Mouse (Mus musculus) thymus, adult 2 months (tissue): ENCODE data around the gene Gm11060. TPM values are rescaled to one million over a fixed set of nuclear protein-coding genes. Genes with fewer than 3 reads are reported as not detected.

Experiments
- DNase-seq: peaks from one replicate; pipeline ENCODE4 v3.0.0; 2021
- H3K27ac ChIP-seq: fragments of 200-500 bp; 2 replicates; pipeline ENCODE4 v1.5.1; 2012; ENCODE audit warnings: low read length, control low read depth; ENCODE audit not compliant: control insufficient read depth, insufficient read depth
- H3K27me3 ChIP-seq: fragments of 200-500 bp; 2 replicates; pipeline ENCODE4 v1.6.1; 2012; ENCODE audit warnings: mild to moderate bottlenecking, low read length, moderate library complexity, mixed read lengths; ENCODE audit not compliant: control insufficient read depth, insufficient read depth
- H3K36me3 ChIP-seq: fragments of 200-500 bp; 2 replicates; pipeline ENCODE4 v1.6.1; 2012; ENCODE audit warnings: mild to moderate bottlenecking, low read length, moderate library complexity; ENCODE audit not compliant: control insufficient read depth, insufficient read depth
- H3K4me1 ChIP-seq: fragments of 200-500 bp; replicated peaks from 2 replicates; pipeline ENCODE4 v1.6.1; 2012; ENCODE audit warnings: low read length; ENCODE audit not compliant: control insufficient read depth, insufficient read depth
- H3K4me3 ChIP-seq: fragments of 200-500 bp; 2 replicates; pipeline ENCODE4 v1.5.1; 2012; ENCODE audit warnings: mild to moderate bottlenecking, low read length, control low read depth, moderate library complexity; ENCODE audit not compliant: control insufficient read depth, insufficient read depth
- CTCF ChIP-seq: fragments of 200-500 bp; IDR thresholded peaks from 2 replicates; pipeline ENCODE4 v1.5.1; 2012; ENCODE audit warnings: mild to moderate bottlenecking, control low read depth, low read length, moderate library complexity, borderline replicate concordance; ENCODE audit not compliant: control insufficient read depth, poor library complexity, insufficient read depth; ENCODE audit errors: extremely low read depth
- POLR2A ChIP-seq: fragments of 200-500 bp; IDR thresholded peaks from 2 replicates; pipeline ENCODE4 v1.6.1; 2012; ENCODE audit warnings: mild to moderate bottlenecking, low read length, control low read depth, moderate library complexity; ENCODE audit not compliant: control insufficient read depth, poor library complexity, insufficient read depth; ENCODE audit errors: extremely low read depth
- WGBS: fragments of 180-500 bp; shearing (Covaris S2); methylation state at CpG from one replicate; pipeline ENCODE4 v1.1.7; 2018; 5-methylcytosine and 5-hydroxymethylcytosine counted together
- polyA plus RNA-seq: library from polyadenylated mRNA; depleted of rRNA; stranded (reverse); fragments of >200 nt; gene quantifications from 2 replicates; pipeline ENCODE4 v1.2.3, GENCODE M21; 2012

The Gm11060 gene
- polyA plus RNA-seq, 1 experiment: not detected

DNA sequence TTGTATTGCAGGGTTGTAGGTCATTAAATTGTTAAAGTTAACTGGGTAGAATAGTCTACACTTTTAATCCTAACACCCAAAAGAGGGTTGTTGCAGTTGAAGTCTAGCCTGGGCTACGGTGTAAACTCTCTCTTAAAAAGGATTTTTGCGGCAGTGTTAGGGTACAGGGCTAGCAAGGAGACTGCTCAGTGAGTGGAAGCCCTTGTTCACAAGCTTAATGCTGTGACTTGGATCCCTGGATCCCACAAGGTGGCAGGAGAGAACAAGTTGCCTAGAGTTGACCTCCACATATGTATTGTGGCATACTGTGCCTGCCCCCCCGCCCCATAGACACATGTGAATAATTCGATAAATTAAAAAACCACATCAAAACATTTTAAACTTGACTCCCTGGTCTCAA is 19.3 kb upstream of the Gm11060 start:
- Histone ChIP-seq H3K27ac (no peak overlapping the region), H3K36me3 (no peaks in the 10 kb centered on the region), H3K27me3 (no peaks in the 10 kb centered on the region), H3K4me3 (no peak overlapping the region), H3K4me1 (no peaks in the 10 kb centered on the region)
- no peak for TF ChIP-seq CTCF
- TF ChIP-seq POLR2A: no peak
- no peak for DNase-seq
- 78% methylated on average over 4 of the region's 4 CpGs for WGBS

DNA sequence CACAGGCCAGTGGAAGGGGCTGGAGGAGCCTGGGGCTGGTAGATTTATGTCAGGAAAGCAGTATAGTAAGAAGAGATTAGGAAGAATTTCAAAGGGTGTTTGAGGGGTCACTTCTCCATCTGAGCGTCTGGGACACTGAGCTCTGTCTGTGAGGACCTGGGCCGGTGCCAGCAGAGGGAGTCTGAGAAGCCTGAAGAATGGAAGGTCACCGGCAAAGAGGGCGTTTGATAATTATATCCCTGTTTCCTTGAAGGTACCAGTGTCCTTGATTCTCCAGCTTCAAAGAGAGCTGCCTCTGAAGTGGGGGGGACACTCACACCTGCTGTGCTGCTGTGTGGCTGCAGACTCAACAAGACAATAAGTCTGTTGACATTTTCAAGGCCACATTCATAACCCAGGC is 17.6 kb upstream of the Gm11060 start:
- Histone ChIP-seq H3K4me3 (no peak overlapping the region), H3K27ac (no peak overlapping the region), H3K4me1 (no peaks in the 10 kb centered on the region), H3K27me3 (no peaks in the 10 kb centered on the region), H3K36me3 (no peaks in the 10 kb centered on the region)
- no peak for DNase-seq
- WGBS: 71% methylated on average over 4 of the region's 4 CpGs
- no peak for TF ChIP-seq CTCF
- no peak for TF ChIP-seq POLR2A

DNA sequence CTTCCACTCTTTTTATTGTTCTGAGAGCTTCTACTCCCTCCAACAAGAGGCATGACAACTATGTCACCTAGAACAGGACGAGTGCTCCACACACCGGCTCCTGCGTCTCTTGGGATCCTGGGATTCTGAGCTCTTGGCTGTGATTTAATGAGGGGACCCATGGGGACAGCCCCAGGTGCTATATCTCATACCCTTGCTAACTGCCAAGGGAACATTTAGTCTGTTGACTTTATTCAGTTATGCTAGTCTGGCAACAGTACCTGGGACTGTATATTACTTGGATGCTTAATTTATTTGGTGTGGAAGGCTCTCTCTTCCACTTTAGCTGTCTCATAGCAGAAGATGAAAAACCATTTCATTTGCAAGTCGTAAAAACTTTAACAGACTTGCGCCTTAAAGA is 16.0 kb upstream of the Gm11060 start:
- no peak overlapping the region for H3K4me3 ChIP-seq
- no peak for TF ChIP-seq POLR2A
- no peak for TF ChIP-seq CTCF
- DNase-seq: no peak
- no peaks in the 10 kb centered on the region for H3K36me3 ChIP-seq
- H3K4me1 ChIP-seq: no peaks in the 10 kb centered on the region
- 81% methylated on average over 5 of the region's 5 CpGs for WGBS
- H3K27me3 ChIP-seq: no peaks in the 10 kb centered on the region
- no peak overlapping the region for H3K27ac ChIP-seq

DNA sequence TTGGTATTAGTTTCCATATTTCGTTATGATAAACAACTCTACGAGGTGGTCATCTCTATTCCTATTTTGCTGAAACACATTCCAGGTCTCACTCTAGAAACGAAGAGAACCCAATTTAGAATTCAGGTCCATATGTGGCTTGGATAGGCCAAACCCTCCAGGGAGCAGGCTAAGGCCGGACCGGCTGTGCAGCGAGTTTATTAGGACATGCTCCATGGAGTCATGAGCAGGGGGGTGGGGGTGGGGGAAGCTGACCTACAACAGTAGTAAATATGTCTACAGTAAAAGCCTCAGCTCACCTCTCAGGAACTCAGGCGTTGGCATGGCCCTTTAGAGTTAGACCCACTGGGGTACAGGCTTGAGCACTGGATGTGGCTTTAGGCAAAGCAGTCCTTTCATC is 14.7 kb upstream of the Gm11060 start:
- Histone ChIP-seq H3K4me1 (no peaks in the 10 kb centered on the region), H3K27me3 (no peaks in the 10 kb centered on the region), H3K4me3 (no peak overlapping the region), H3K36me3 (no peaks in the 10 kb centered on the region), H3K27ac (no peak overlapping the region)
- DNase-seq: no peak
- WGBS: 91% methylated on average over 7 of the region's 7 CpGs
- no peak for TF ChIP-seq POLR2A
- no peak for TF ChIP-seq CTCF

DNA sequence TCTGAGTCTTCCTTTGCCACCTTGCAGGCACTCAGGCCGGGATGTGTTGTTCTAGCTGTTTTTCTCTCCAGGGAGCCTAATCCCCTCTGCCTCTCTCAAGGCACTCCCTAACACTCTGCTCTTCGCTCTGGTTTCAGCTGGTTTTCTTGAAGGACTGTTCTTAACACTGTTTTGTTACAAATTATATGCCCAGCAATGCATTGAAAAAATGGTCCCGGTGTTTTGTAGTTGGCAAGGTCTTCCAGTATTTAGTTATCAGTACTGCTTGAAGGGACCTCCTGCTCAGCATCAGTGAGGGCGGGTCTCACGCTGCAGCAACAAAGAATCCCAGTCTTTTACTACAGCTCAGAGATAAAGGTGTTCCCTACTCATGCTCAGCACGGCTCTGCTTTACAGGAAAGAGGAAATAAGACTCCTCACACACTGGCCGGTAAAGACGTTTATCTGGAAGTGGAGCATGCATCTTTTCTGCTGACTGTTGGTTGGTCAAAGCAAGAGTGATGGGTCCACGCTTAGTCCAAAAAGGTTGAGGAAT is 9.5 kb upstream of the Gm11060 start:
- H3K27ac ChIP-seq: no peak overlapping the region
- H3K36me3 ChIP-seq: no peaks in the 10 kb centered on the region
- no peak overlapping the region for H3K4me3 ChIP-seq
- no peaks in the 10 kb centered on the region for H3K27me3 ChIP-seq
- WGBS: 46% methylated on average over 9 of the region's 9 CpGs
- no peak for TF ChIP-seq POLR2A
- no peak for TF ChIP-seq CTCF
- DNase-seq: no peak
- H3K4me1 ChIP-seq: no peaks in the 10 kb centered on the region

DNA sequence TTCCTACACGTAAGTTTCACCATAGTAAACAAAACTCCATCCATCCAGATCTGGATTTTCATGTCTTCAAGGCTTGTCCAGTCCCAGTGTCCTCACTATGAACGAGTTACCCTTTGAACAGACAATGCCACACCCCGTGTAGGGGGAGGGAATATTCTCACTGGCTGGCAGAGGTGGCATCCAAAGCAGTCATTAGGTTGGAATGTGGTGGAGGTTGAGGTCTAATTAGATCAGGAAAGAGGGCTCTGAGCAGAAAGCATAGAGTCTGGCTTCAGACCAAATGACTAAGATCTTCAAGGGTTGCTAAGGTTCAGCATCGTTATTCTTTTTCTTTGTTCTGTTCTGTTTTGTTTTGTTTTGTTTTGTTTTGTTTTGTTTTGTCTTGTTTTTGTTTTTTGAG is 7.8 kb upstream of the Gm11060 start:
- 81% methylated on average over 4 of the region's 4 CpGs for WGBS
- H3K4me1 ChIP-seq: no peaks in the 10 kb centered on the region
- no peak for TF ChIP-seq CTCF
- no peak for TF ChIP-seq POLR2A
- H3K36me3 ChIP-seq: no peaks in the 10 kb centered on the region
- DNase-seq: no peak
- no peak overlapping the region for H3K4me3 ChIP-seq
- no peaks in the 10 kb centered on the region for H3K27me3 ChIP-seq
- H3K27ac ChIP-seq: no peak overlapping the region

DNA sequence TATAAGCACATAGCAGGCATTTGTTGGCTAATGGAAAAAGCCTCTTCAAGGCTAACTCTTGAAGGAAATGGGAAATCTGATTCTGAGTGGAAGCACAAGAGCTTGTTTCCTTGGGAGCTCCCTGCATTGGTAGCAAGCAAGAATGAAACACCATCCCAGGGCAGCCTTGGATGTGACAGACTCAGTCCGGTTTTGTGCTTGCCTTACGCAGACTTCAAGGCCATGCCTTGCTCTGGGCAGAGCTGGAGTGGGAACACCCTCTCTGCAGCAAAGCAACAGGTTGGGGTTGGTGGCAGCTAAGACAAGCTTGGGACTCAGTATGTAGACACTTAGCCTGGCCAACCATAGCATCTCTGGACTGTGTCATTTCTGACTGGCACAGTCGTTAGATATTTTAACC is 5.7 kb upstream of the Gm11060 start:
- no peaks in the 10 kb centered on the region for H3K4me1 ChIP-seq
- H3K36me3 ChIP-seq: no peaks in the 10 kb centered on the region
- no peak for DNase-seq
- H3K27ac ChIP-seq: no peak overlapping the region
- TF ChIP-seq POLR2A (no peak), CTCF (no peak)
- 95% methylated on average over 3 of the region's 3 CpGs for WGBS
- H3K4me3 ChIP-seq: no peak overlapping the region
- H3K27me3 ChIP-seq: no peaks in the 10 kb centered on the region
